ENCODE assay signal across 10 mouse cellular contexts in genomic region chr2:94407441-94407840, GRCm38 (mm10). TPM values are rescaled to one million over a fixed set of nuclear protein-coding genes. Genes with fewer than 3 reads are reported as not detected.
DNase-seq lines count a peak whose midpoint lies in the region; ATAC-seq and TF ChIP-seq lines count a peak whose summit lies in the region.
"Had no signal": no experiment of that assay in that cellular context is flagged by ENCODE, and none has a peak within 500 bp of the region (broad histone marks: within the 10 kb centered on the region; RNA-seq: fewer than 3 reads in every experiment).

No protein-coding gene starts in this region.

- WGBS in lung, embryonic 15.5 days = 20% methylated on average over 3 of the region's 3 CpGs
- WGBS in limb, embryonic 10.5 days = 39% methylated on average over 3 of the region's 3 CpGs
- 27% methylated on average over 3 of the region's 3 CpGs for WGBS in neural tube, embryonic 15.5 days

- ATAC-seq in lung, embryonic 15.5 days (ENCODE audit: borderline replicate concordance, extremely low read depth, low FRiP score, low TSS enrichment) = no peak
- no peak for ATAC-seq in neural tube, embryonic 15.5 days (ENCODE audit: low FRiP score)
- ATAC-seq in inflammation-experienced regulatory T-cells, adult 6 months = no peak
- ATAC-seq in granulocyte monocyte progenitor cell, adult 5-6 weeks (replicated peaks; ENCODE audit: poor library complexity, severe bottlenecking) = no peak

- H3K4me3 ChIP-seq in lung, embryonic 15.5 days = peak overlapping the region; percentile 98
- H3K4me3 ChIP-seq in embryonic fibroblast, embryonic 13.5 days (ENCODE audit: insufficient read depth, low read length) = peak overlapping the region; percentile 78
- H3K4me3 ChIP-seq in limb, embryonic 10.5 days = peak overlapping the region; percentile 95
- H3K4me3 ChIP-seq in neural tube, embryonic 15.5 days (replicated peaks) = peak overlapping the region; percentile 99

- peak overlapping the region; percentile 93 for H3K9ac ChIP-seq in lung, embryonic 15.5 days
- H3K9ac ChIP-seq in neural tube, embryonic 15.5 days (replicated peaks) = peak overlapping the region; percentile 93; the same call in 1 of the 2 replicates

- H3K4me1 ChIP-seq in lung, embryonic 15.5 days = peaks cover 22% of the 10 kb centered on the region
- H3K4me1 ChIP-seq in embryonic fibroblast, embryonic 13.5 days (ENCODE audit: control insufficient read depth, insufficient read depth, low read length) = peaks cover 6% of the 10 kb centered on the region
- peaks cover 24% of the 10 kb centered on the region for H3K4me1 ChIP-seq in limb, embryonic 10.5 days
- peaks cover 31% of the 10 kb centered on the region for H3K4me1 ChIP-seq in neural tube, embryonic 15.5 days

- no peak for TF ChIP-seq CTCF in embryonic fibroblast, embryonic 13.5 days (IDR thresholded peaks at IDR 0.05; ENCODE audit: borderline replicate concordance, insufficient read depth, low read length)

- no peak for TF ChIP-seq POLR2A in embryonic fibroblast, embryonic 13.5 days (IDR thresholded peaks at IDR 0.05; ENCODE audit: low read depth, low read length)

- DNase-seq in lung, postnatal 25 days (ENCODE audit: low spot score) = no peak
- no peak for DNase-seq in limb, embryonic 10.5 days (ENCODE audit: low spot score)
- DNase-seq in right cerebral cortex, postnatal 36 days (ENCODE audit: low spot score in 2 of 2) = no peak
- DNase-seq: layer of hippocampus, adult 9-11 months; thymus, adult 18-20 months had no signal

- no peak overlapping the region for H3K27ac ChIP-seq in lung, embryonic 15.5 days
- no peak overlapping the region for H3K27ac ChIP-seq in embryonic fibroblast, embryonic 13.5 days (ENCODE audit: insufficient read depth, low read length)
- H3K27ac ChIP-seq in limb, embryonic 10.5 days = 0 out of 2 replicates have a peak overlapping the region, but pooled peaks have one; percentile 97
- no peak overlapping the region for H3K27ac ChIP-seq in neural tube, embryonic 15.5 days (replicated peaks)

- peak overlapping the region; percentile 67 for H3K4me2 ChIP-seq in lung, embryonic 15.5 days
- peak overlapping the region; percentile 80 for H3K4me2 ChIP-seq in neural tube, embryonic 15.5 days

- H3K27me3 ChIP-seq in lung, embryonic 15.5 days = no peaks in the 10 kb centered on the region
- no peaks in the 10 kb centered on the region for H3K27me3 ChIP-seq in limb, embryonic 10.5 days (ENCODE audit: low read depth, poor library complexity, severe bottlenecking)
- no peaks in the 10 kb centered on the region for H3K27me3 ChIP-seq in neural tube, embryonic 15.5 days (replicated peaks)

- no peaks in the 10 kb centered on the region for H3K9me3 ChIP-seq in lung, embryonic 15.5 days
- H3K9me3 ChIP-seq in limb, embryonic 10.5 days (replicated peaks) = no peaks in the 10 kb centered on the region
- no peaks in the 10 kb centered on the region for H3K9me3 ChIP-seq in neural tube, embryonic 15.5 days (replicated peaks)

- H3K36me3 ChIP-seq in lung, embryonic 15.5 days = peaks cover 8% of the 10 kb centered on the region
- H3K36me3 ChIP-seq in limb, embryonic 10.5 days = peaks cover 31% of the 10 kb centered on the region
- peaks cover 15% of the 10 kb centered on the region for H3K36me3 ChIP-seq in neural tube, embryonic 15.5 days

RNA-seq across cellular contexts. Expression of gene Ttc17, which starts 1.0 kb away (rescaled TPM):
- 15.7 and 20.6 TPM in 2 replicates for polyA plus RNA-seq in lung, embryonic 15.5 days (2015; fragmentation: Nextera tagmentation; extraction: Ambion mirVana)
- polyA plus RNA-seq in embryonic fibroblast, embryonic 13.5 days (2011; ENCODE audit: insufficient read length, low read depth, missing spikeins) = 36.5 and 44.5 TPM in 2 replicates
- 12.6 and 13.4 TPM in 2 replicates for polyA plus RNA-seq in limb, embryonic 10.5 days (2016; fragmentation: Nextera tagmentation; extraction: Ambion mirVana)
- 23.8 and 24.6 TPM in 2 replicates for polyA plus RNA-seq in neural tube, embryonic 15.5 days (2015; fragmentation: Nextera tagmentation; extraction: Ambion mirVana)
- polyA plus RNA-seq in inflammation-experienced regulatory T-cells, adult 6 months (2017; shearing (Covaris generic)) = 10 to 100 TPM; 35.9 to 45.7 (median 41.6) TPM
- total RNA-seq in granulocyte monocyte progenitor cell, adult 5-6 weeks (2014; fragmentation: Nextera tagmentation) = 31.3 and 36.9 TPM in 2 replicates
- total RNA-seq in granulocyte monocyte progenitor cell, adult 5-6 weeks (2017) = 21.2 and 33.7 TPM in 2 replicates

RNA-seq across cellular contexts. Expression of gene Api5, which starts 30.5 kb away (rescaled TPM):
- 159 and 160 TPM in 2 replicates for polyA plus RNA-seq in lung, embryonic 15.5 days (2015; fragmentation: Nextera tagmentation; extraction: Ambion mirVana)
- polyA plus RNA-seq in embryonic fibroblast, embryonic 13.5 days (2011; ENCODE audit: insufficient read length, low read depth, missing spikeins) = 82.8 and 98.0 TPM in 2 replicates
- polyA plus RNA-seq in limb, embryonic 10.5 days (2016; fragmentation: Nextera tagmentation; extraction: Ambion mirVana) = 195 and 217 TPM in 2 replicates
- polyA plus RNA-seq in neural tube, embryonic 15.5 days (2015; fragmentation: Nextera tagmentation; extraction: Ambion mirVana) = 89.5 and 104 TPM in 2 replicates
- polyA plus RNA-seq in inflammation-experienced regulatory T-cells, adult 6 months (2017; shearing (Covaris generic)) = 100 to 1,000 TPM in 1 of 3 experiments, 10 to 100 TPM in 2; 87.9 to 115 (median 99.9) TPM
- total RNA-seq in granulocyte monocyte progenitor cell, adult 5-6 weeks (2014; fragmentation: Nextera tagmentation) = 93.1 and 107 TPM in 2 replicates
- total RNA-seq in granulocyte monocyte progenitor cell, adult 5-6 weeks (2017) = 158 and 168 TPM in 2 replicates
